Mouse (Mus musculus) hindbrain, embryonic 13.5 days (tissue): ENCODE results near the gene Cdk18. TPM values are rescaled to one million over a fixed set of nuclear protein-coding genes. Genes with fewer than 3 reads are reported as not detected.
"Not testable (repeated sequence)": the region's sequence is repeated elsewhere in the genome, so short reads cannot be mapped to it uniquely, and the experiment has no call there.

Source experiments
- ATAC-seq: fragments of 200-750 bp; cut with Nextera tagmentation; 2 replicates; pipeline ENCODE4 v1.8.0; 2017; ENCODE audit warnings: moderate TSS enrichment; ENCODE audit not compliant: low FRiP score
- H3K27ac ChIP-seq: fragments of 300-500 bp; sonication (generic); 2 replicates; pipeline ENCODE4 v1.5.1; 2015; ENCODE audit warnings: inconsistent platforms, mild to moderate bottlenecking, moderate library complexity
- H3K27me3 ChIP-seq: fragments of 300-500 bp; sonication (generic); 2 replicates; pipeline ENCODE4 v1.6.1; 2015; ENCODE audit warnings: mild to moderate bottlenecking, inconsistent platforms
- H3K36me3 ChIP-seq: fragments of 300-500 bp; sonication (generic); 2 replicates; pipeline ENCODE4 v1.6.1; 2015; ENCODE audit warnings: mild to moderate bottlenecking, inconsistent platforms
- H3K4me1 ChIP-seq: fragments of 300-500 bp; sonication (generic); replicated peaks from 2 replicates; pipeline ENCODE4 v1.6.1; 2015; ENCODE audit warnings: inconsistent platforms
- H3K4me2 ChIP-seq: fragments of 300-500 bp; sonication (generic); 2 replicates; pipeline ENCODE4 v1.6.1; 2015; ENCODE audit warnings: inconsistent platforms, mild to moderate bottlenecking, moderate library complexity
- H3K4me3 ChIP-seq: fragments of 300-500 bp; sonication (generic); 2 replicates; pipeline ENCODE4 v1.5.1; 2015; ENCODE audit warnings: mild to moderate bottlenecking, inconsistent platforms
- H3K9ac ChIP-seq: fragments of 300-500 bp; sonication (generic); 2 replicates; pipeline ENCODE4 v1.6.1; 2015; ENCODE audit warnings: mild to moderate bottlenecking, inconsistent platforms
- H3K9me3 ChIP-seq: fragments of 300-500 bp; sonication (generic); 2 replicates; pipeline ENCODE4 v1.6.1; 2016; ENCODE audit warnings: inconsistent platforms
- WGBS: fragments of 180-500 bp; shearing (Covaris S2); methylation state at CpG from one replicate; pipeline ENCODE4 v1.1.7; 2015; 5-methylcytosine and 5-hydroxymethylcytosine counted together
- polyA plus RNA-seq: library from polyadenylated mRNA; unstranded; fragments of >200 nt; fragmentation: Nextera tagmentation; extraction: Ambion mirVana; gene quantifications from 2 replicates; pipeline ENCODE4 v1.2.1, GENCODE M21; 2015

Cdk18 gene
- polyA plus RNA-seq = 0.31 and 0.32 TPM in 2 replicates

DNA sequence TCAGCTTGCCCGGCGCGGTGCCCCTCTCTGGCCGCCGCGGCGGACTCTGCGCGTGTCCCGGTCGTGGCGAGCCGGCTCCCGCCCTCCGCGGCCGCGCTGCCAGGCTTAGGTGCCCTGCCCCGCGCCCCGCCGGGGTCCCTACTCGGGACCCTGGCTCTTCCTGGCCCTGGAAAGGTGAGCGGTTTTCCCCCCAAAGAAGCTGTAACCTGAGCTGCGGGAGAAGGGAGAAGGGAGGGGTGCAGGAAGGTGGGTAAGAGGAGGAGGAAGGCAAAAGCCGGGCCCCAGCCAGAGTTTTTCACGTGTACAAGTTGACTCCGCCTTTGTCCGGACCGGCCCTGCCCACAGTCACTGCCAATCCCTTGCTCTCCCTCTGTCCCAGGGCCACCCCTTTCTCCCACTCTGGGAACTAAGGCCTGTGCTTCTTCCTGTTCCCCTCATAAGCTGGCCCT is at the start of gene Cdk18:
TSS of gene Cdk18 (minus strand) at position 269 of the 449 bp plus-strand sequence.
- no peak within 1 kb of the TSS for H3K27ac ChIP-seq
- H3K4me3 ChIP-seq = peak within 1 kb of the TSS; percentile 52
- peak within 1 kb of the TSS; percentile 76 for H3K9ac ChIP-seq
- peak within 1 kb of the TSS; percentile 96 for H3K4me2 ChIP-seq
- 0 out of 2 replicates have a peak, but pooled peaks have one; percentile 9 for ATAC-seq
- H3K4me1 ChIP-seq = peaks cover 31% of the 10 kb centered on the region
- peaks cover 48% of the 10 kb centered on the region for H3K27me3 ChIP-seq
- no peaks in the 10 kb centered on the region for H3K9me3 ChIP-seq
- H3K36me3 ChIP-seq = no peaks in the 10 kb centered on the region
- under 1% methylated on average over 30 of the region's 30 CpGs for WGBS

DNA sequence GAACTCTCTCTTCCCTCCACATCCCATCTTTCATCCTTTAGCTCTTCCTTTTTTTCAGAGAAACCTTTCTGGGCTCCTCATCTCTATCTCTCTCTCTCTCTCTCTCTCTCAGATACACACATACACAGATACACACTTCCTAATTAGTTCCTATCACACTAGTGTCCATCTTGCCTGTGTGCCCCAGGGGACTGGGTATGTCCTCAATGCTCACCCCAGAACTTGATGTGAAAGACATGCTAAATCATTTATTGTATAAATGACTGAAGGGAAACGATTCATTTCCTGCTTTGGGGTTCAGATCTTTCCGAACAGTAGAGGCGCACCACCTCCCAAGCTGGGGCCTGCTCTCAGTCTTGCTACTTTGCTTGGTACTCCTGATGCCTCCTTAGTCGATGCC is 49.7 kb upstream of the Cdk18 start:
- Histone ChIP-seq H3K9me3 (no peaks in the 10 kb centered on the region), H3K27me3 (peaks cover 8% of the 10 kb centered on the region; the same call in 1 of the 2 replicates), H3K4me3 (peak overlapping the region; percentile 81), H3K4me1 (peaks cover 42% of the 10 kb centered on the region), H3K9ac (peak overlapping the region; percentile 99; the same call in 1 of the 2 replicates), H3K4me2 (peak overlapping the region; percentile 92), H3K27ac (peak overlapping the region; percentile 99), H3K36me3 (no peaks in the 10 kb centered on the region)
- ATAC-seq = no peak
- WGBS = 39% methylated on average over 4 of the region's 4 CpGs

DNA sequence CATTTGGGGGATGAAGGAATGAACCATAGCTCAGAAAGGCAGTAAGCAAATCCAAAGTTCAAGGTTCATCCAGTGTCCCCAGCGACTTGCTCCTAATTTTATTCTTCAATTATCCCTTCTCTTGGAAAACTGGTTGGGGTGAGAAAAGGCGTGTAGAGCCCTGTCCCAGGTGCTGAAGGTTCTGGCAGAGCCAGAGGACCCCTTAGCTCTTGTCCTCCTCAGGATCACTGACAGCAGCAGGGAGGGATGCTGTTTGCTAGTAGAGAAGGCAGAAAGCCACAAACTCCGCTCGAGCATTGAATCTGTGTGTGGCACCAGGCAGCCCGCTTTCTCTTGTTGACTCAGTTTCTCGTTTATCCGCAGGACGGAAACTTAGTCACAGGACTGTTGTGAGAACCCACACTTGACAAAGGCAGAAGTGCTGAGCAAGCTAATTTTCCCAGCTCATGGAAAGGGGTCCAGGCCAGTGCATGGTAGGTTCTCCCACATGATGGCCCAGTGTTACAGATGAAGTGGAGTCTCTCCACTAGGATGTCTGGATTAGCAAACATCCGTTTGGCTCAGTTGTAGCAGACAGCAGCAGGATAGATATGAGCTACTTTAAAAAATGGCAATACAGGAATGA is 49.1 kb upstream of the Cdk18 start:
- H3K4me3 ChIP-seq = no peak overlapping the region
- H3K9me3 ChIP-seq = no peaks in the 10 kb centered on the region
- no peak overlapping the region for H3K4me2 ChIP-seq
- peaks cover 35% of the 10 kb centered on the region for H3K4me1 ChIP-seq
- no peaks in the 10 kb centered on the region for H3K36me3 ChIP-seq
- ATAC-seq = no peak
- H3K27me3 ChIP-seq = peaks cover 8% of the 10 kb centered on the region; the same call in 1 of the 2 replicates
- H3K27ac ChIP-seq = peak overlapping the region; percentile 99; the same call in 1 of the 2 replicates
- 59% methylated on average over 9 of the region's 9 CpGs for WGBS
- peak overlapping the region; percentile 24; the same call in 1 of the 2 replicates for H3K9ac ChIP-seq

DNA sequence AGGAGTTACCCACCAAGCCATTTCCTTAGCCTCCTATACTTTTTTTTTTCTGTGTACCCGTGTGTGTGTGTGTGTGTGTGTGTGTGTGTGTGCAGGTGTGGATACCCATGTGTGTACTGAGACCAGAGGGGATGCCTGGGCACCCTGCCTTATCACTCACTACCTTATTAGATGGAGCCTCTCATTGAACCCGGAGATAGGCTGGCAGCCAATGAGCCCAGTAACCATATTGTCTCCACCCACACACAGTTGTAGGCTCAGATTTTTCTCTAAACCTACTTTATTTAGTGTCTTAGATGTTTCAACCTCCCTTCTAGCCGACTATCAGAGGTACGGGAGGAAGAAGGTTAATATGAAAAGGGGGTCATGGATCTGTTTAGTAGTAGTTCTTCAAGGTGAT is 46.8 kb upstream of the Cdk18 start:
- Histone ChIP-seq H3K27ac (no peak overlapping the region), H3K4me3 (no peak overlapping the region), H3K27me3 (peaks cover 8% of the 10 kb centered on the region; the same call in 1 of the 2 replicates), H3K9me3 (no peaks in the 10 kb centered on the region), H3K4me1 (peaks cover 17% of the 10 kb centered on the region), H3K36me3 (no peaks in the 10 kb centered on the region), H3K9ac (no peak overlapping the region), H3K4me2 (no peak overlapping the region)
- WGBS = 83% methylated on average over 4 of the region's 4 CpGs
- ATAC-seq = no peak

DNA sequence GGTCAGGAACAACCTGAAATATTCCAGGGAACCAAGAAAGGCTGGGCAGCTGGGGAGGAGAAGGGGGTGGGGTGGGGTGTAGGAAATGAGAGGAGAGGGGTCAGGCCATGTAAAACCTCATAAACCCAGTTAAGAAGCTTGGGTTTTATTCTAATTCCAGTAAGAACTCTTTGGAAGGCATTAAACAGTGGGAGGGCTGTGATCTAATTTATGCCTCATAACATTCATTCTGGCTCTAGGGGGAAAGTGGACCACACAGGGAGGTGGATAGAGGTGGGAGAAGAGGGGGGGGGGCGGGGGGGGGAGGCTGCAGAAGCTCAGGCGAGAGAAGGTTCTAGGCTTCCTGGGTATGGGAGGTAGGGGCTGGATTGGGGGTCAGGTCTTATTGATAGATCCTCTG is 32.1 kb upstream of the Cdk18 start:
- 10% methylated on average over 2 of the region's 2 CpGs for WGBS
- peaks cover 24% of the 10 kb centered on the region for H3K4me1 ChIP-seq
- no peak overlapping the region for H3K4me2 ChIP-seq
- H3K27me3 ChIP-seq = 0 out of 2 replicates have a peak, but pooled peaks cover 6% of the 10 kb centered on the region
- no peak overlapping the region for H3K4me3 ChIP-seq
- H3K9ac ChIP-seq = no peak overlapping the region
- H3K36me3 ChIP-seq = no peaks in the 10 kb centered on the region
- H3K27ac ChIP-seq = no peak overlapping the region
- no peaks in the 10 kb centered on the region for H3K9me3 ChIP-seq
- ATAC-seq = no peak

DNA sequence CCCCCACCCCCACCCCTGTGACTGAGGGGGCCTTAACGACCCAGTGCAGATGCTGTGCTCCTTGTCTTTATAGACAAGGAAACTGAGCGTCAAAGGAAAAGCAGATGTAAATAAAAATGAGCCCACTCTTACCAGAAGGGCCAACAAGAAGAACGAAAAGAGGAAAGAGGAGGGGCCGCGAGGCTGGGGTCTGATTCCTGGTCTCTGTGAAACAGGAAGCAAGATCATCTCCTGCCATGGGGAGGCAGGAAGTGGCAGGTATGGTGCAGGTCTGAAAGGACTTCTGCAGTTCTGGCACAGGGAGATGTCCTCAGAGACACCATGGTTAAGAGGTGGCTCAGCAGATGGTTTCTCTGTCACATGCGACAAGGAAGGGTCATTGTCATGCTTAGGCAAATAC is 31.2 kb upstream of the Cdk18 start:
- no peak overlapping the region for H3K9ac ChIP-seq
- H3K27ac ChIP-seq = no peak overlapping the region
- no peak for ATAC-seq
- 55% methylated on average over 6 of the region's 6 CpGs for WGBS
- H3K9me3 ChIP-seq = 0 out of 2 replicates have a peak, but pooled peaks cover 3% of the 10 kb centered on the region
- H3K27me3 ChIP-seq = 0 out of 2 replicates have a peak, but pooled peaks cover 6% of the 10 kb centered on the region
- H3K36me3 ChIP-seq = no peaks in the 10 kb centered on the region
- H3K4me1 ChIP-seq = peaks cover 24% of the 10 kb centered on the region
- H3K4me3 ChIP-seq = no peak overlapping the region
- H3K4me2 ChIP-seq = no peak overlapping the region

DNA sequence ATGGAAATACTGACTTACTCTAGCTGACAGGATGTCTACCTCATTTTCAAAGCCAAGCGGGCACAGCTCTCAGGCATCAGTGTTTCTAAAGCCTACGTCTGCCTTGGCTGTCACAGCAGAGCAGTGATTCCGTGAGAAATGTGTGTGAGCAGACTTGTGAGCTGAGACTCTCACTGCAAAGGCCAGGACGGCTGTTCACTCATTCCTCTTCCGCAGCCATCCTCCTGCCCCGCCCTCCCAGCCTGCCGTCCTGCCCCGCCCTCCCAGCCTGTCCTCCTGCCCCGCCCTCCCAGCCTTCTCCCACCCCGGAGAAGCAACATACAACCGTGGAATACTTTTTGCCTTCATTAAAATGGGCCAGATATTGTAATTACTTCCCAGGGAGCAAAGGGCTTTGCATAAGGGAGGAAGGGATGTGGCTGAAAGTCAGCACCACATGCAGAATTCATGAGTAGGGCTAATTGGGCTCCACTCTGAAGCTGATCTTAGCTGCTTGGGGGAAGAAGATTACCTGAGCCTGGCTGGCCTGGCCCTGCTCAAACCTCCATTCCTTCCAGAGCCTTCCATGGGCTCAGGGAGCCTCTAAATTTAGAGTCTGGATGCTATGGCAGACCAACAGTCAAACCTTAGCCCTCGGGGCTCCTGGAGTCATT is 28.8 kb upstream of the Cdk18 start:
- Histone ChIP-seq H3K36me3 (no peaks in the 10 kb centered on the region), H3K9ac (peak overlapping the region; percentile 55), H3K4me2 (peak overlapping the region; percentile 48), H3K4me1 (peaks cover 40% of the 10 kb centered on the region), H3K27ac (peak overlapping the region; percentile 84), H3K9me3 (0 out of 2 replicates have a peak, but pooled peaks cover 3% of the 10 kb centered on the region), H3K4me3 (no peak overlapping the region), H3K27me3 (0 out of 2 replicates have a peak, but pooled peaks cover 6% of the 10 kb centered on the region)
- WGBS = 12% methylated on average over 11 of the region's 12 CpGs
- peak; percentile 50; the same call in 1 of the 2 replicates for ATAC-seq

DNA sequence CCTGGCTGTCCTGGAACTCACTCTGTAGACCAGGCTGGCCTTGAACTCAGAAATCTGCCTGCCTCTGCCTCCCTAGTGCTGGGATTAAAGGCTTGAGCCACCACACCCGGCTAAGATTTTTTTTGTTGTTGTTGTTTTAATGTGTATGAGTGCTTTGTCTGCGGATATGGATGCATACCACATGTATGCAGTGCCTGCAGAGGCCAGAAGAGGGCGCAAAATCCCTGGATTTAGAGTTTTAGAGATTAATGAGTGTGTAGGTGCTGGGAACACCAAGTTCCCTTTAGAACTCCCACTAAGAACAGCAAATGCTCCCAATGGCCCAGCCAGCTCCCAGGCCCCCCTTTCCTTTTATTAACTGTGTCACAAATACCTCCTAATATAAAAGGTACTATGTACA is 26.4 kb upstream of the Cdk18 start:
- no peak overlapping the region for H3K4me3 ChIP-seq
- WGBS = 57% methylated on average over 3 of the region's 3 CpGs
- no peak overlapping the region for H3K27ac ChIP-seq
- peaks cover 47% of the 10 kb centered on the region for H3K4me1 ChIP-seq
- H3K9ac ChIP-seq = no peak overlapping the region
- no peak for ATAC-seq
- no peaks in the 10 kb centered on the region for H3K36me3 ChIP-seq
- 0 out of 2 replicates have a peak, but pooled peaks cover 14% of the 10 kb centered on the region for H3K27me3 ChIP-seq
- 0 out of 2 replicates have a peak, but pooled peaks cover 3% of the 10 kb centered on the region for H3K9me3 ChIP-seq
- H3K4me2 ChIP-seq = no peak overlapping the region

DNA sequence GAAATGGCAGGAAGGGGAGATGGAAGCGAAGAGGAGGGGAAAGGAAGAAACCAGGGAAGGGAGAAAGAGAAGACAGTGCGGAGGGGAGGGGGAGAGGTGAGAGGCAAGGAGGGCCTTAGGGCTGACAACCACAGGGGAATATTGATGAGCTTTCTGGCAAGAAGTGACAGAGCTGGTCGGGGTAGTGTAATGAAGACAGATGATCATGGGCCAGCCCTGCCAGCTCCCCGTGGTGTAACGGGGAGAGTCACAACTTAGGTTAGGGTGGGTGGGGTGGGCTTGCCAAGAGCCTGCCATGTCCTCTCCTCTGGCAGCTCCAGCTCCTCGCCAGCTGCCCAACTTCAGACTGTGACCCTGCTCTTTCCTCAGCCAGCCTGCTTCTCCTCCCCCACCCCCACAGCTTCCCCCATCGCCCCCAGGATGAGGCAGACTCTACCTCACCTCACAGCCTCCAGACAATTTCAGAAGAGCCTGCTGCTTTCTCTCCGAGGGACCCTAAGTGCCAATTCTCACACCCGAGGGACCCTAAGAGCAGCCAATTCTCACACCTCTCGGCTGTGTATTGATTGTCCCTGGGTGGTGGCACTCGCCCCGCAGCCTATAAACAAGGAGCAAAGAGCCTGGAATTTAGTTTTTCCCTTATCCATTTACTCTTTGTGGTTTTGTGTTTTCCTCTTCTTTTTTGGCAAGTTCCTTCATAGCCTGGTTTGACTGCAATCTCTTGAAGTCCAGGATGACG is 25.5 kb upstream of the Cdk18 start:
- H3K4me3 ChIP-seq = no peak overlapping the region
- 0 out of 2 replicates have a peak, but pooled peaks cover 3% of the 10 kb centered on the region for H3K9me3 ChIP-seq
- peak; percentile 81 for ATAC-seq
- H3K4me1 ChIP-seq = peaks cover 51% of the 10 kb centered on the region
- WGBS = 21% methylated on average over 13 of the region's 13 CpGs
- no peaks in the 10 kb centered on the region for H3K36me3 ChIP-seq
- 0 out of 2 replicates have a peak overlapping the region, but pooled peaks have one; percentile 15 for H3K4me2 ChIP-seq
- no peak overlapping the region for H3K9ac ChIP-seq
- peaks cover 16% of the 10 kb centered on the region; the same call in 1 of the 2 replicates for H3K27me3 ChIP-seq
- peak overlapping the region; percentile 83 for H3K27ac ChIP-seq

DNA sequence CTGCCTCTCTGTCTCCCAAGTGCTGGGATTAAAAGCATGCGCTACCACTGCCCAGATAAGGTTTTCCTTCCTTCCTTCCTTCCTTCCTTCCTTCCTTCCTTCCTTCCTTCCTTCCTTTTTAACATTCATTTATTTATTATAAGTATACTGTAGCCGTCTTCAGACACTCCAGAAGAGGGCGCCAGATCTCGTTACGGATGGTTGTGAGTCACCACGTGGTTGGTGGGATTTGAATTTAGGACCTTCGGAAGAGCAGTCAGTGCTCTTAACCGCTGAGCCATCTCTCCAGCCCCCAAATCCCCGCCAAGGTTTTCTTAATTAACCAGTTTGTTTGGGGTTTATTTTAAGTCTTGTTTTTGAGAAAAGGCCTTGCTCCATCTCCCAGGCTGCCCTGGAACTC is 23.1 kb upstream of the Cdk18 start:
- not testable (repeated sequence) for H3K4me2 ChIP-seq, ATAC-seq, H3K9me3 ChIP-seq, H3K36me3 ChIP-seq, H3K27ac ChIP-seq, H3K9ac ChIP-seq, H3K4me3 ChIP-seq
- Histone ChIP-seq H3K4me1 (peaks cover 59% of the 10 kb centered on the region), H3K27me3 (peaks cover 31% of the 10 kb centered on the region)
- 58% methylated on average over 9 of the region's 9 CpGs for WGBS

DNA sequence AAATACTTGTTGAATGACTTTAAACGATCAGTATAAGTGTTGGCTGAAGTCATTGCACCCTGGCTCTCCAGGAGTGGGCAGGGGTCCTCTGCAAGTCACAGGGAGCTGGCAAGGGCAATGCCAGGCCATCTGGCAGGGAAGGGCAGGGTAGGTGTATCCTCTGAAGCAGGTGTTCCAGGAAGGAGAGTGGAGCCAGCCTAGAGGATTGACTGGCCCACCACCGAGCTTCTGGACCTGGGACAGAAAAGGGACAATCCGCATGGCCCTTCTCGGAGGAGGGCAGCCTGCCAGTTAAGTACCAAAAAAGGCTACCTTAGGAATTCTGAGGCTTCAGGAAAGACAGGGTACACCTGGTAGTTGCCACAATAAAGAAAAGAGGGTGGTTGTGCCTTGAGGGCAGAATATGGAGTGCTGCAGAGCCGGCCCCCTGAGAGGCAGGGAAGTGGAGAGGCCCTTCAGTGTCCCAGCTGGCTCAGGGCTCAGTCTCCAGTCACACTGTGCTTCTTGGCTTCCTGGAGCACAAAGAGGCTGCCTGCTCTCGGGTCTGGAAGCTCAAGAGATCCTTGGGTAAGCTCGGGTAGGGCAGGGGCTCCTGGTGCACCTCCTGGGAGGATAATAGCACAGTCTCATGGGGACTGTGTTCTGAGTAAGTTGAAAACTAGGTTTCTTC is 21.9 kb upstream of the Cdk18 start:
- no peaks in the 10 kb centered on the region for H3K36me3 ChIP-seq
- no peak for ATAC-seq
- no peak overlapping the region for H3K9ac ChIP-seq
- 0 out of 2 replicates have a peak, but pooled peaks cover 3% of the 10 kb centered on the region for H3K9me3 ChIP-seq
- WGBS = 56% methylated on average over 7 of the region's 7 CpGs
- H3K27me3 ChIP-seq = peaks cover 31% of the 10 kb centered on the region
- H3K4me2 ChIP-seq = no peak overlapping the region
- peaks cover 57% of the 10 kb centered on the region for H3K4me1 ChIP-seq
- H3K27ac ChIP-seq = no peak overlapping the region
- no peak overlapping the region for H3K4me3 ChIP-seq
